Mouse (Mus musculus): ENCODE data around the gene Ak3. TPM values are rescaled to one million over a fixed set of nuclear protein-coding genes. Genes with fewer than 3 reads are reported as not detected.

Gene Ak3
- polyA plus RNA-seq, 1 experiment from 2014 or later: 80.8 TPM

- Histone ChIP-seq H3K9me3 (replicated peaks) (no peaks in the 10 kb centered on the region), H3K4me2 (peak overlapping the region; percentile 70), H3K4me3 (peak overlapping the region; percentile 83), H3K9ac (peak overlapping the region; percentile 85), H3K27me3 (replicated peaks) (no peaks in the 10 kb centered on the region), H3K4me1 (replicated peaks) (peaks cover 14% of the 10 kb centered on the region), H3K27ac (ENCODE audit: poor library complexity, severe bottlenecking) (peak overlapping the region; percentile 84; the same call in 1 of the 2 replicates), H3K36me3 (peaks cover 25% of the 10 kb centered on the region)
- ATAC-seq (ENCODE audit: insufficient number of reproducible peaks, low FRiP score): no peak
- WGBS: 71% methylated on average over 5 of the region's 5 CpGs
Measured at GRCm38 (mm10) chr19:28991391-28991790, 56.4 kb downstream of the Ak3 start.

- peaks cover 14% of the 10 kb centered on the region for H3K4me1 ChIP-seq (replicated peaks)
- H3K27ac ChIP-seq (ENCODE audit: poor library complexity, severe bottlenecking): peak overlapping the region; percentile 84
- H3K4me2 ChIP-seq: peak overlapping the region; percentile 70
- peak overlapping the region; percentile 85 for H3K9ac ChIP-seq
- H3K4me3 ChIP-seq: peak overlapping the region; percentile 83
- no peaks in the 10 kb centered on the region for H3K27me3 ChIP-seq (replicated peaks)
- peaks cover 23% of the 10 kb centered on the region for H3K36me3 ChIP-seq
- peak; percentile 43 for ATAC-seq (ENCODE audit: insufficient number of reproducible peaks, low FRiP score)
- under 1% methylated on average over 40 of the region's 41 CpGs for WGBS
- no peaks in the 10 kb centered on the region for H3K9me3 ChIP-seq (replicated peaks)
Measured at GRCm38 (mm10) chr19:28990590-28991221, 57.1 kb downstream of the Ak3 start.

GRCm38 (mm10) chr19:28990194-28990589 is 57.6 kb downstream of the Ak3 start, which contains the start of gene Cdc37l1:
TSS of gene Cdc37l1 (plus strand) at chr19:28990352.
- Histone ChIP-seq H3K4me1 (replicated peaks) (peaks cover 14% of the 10 kb centered on the region), H3K9ac (peak within 1 kb of the TSS; percentile 85), H3K9me3 (replicated peaks) (no peaks in the 10 kb centered on the region), H3K36me3 (peaks cover 17% of the 10 kb centered on the region), H3K27me3 (replicated peaks) (no peaks in the 10 kb centered on the region), H3K4me3 (peak within 1 kb of the TSS; percentile 83), H3K27ac (ENCODE audit: poor library complexity, severe bottlenecking) (peak within 1 kb of the TSS; percentile 84), H3K4me2 (peak within 1 kb of the TSS; percentile 70)
- ATAC-seq (ENCODE audit: insufficient number of reproducible peaks, low FRiP score): peak; percentile 98
- under 1% methylated on average over 37 of the region's 37 CpGs for WGBS

- 48% methylated on average over 8 of the region's 8 CpGs for WGBS
- H3K9ac ChIP-seq: peak overlapping the region; percentile 85
- peak overlapping the region; percentile 84 for H3K27ac ChIP-seq (ENCODE audit: poor library complexity, severe bottlenecking)
Measured at GRCm38 (mm10) chr19:28989515-28989914, 58.2 kb downstream of the Ak3 start.

GRCm38 (mm10) chr19:28982617-28983016 is 65.1 kb downstream of the Ak3 start:
- Histone ChIP-seq H3K4me3 (no peak overlapping the region), H3K4me1 (replicated peaks) (no peaks in the 10 kb centered on the region), H3K27me3 (replicated peaks) (no peaks in the 10 kb centered on the region), H3K27ac (ENCODE audit: poor library complexity, severe bottlenecking) (no peak overlapping the region), H3K9ac (no peak overlapping the region), H3K9me3 (replicated peaks) (no peaks in the 10 kb centered on the region), H3K36me3 (no peaks in the 10 kb centered on the region), H3K4me2 (no peak overlapping the region)
- 72% methylated on average over 7 of the region's 7 CpGs for WGBS
- no peak for ATAC-seq (ENCODE audit: insufficient number of reproducible peaks, low FRiP score)

More at GRCm38 (mm10) chr19:28989515-28989914, 58.2 kb downstream of the Ak3 start:
- Histone ChIP-seq H3K4me2 (peak overlapping the region; percentile 70), H3K9me3 (replicated peaks) (no peaks in the 10 kb centered on the region), H3K4me1 (replicated peaks) (peaks cover 14% of the 10 kb centered on the region), H3K27me3 (replicated peaks) (no peaks in the 10 kb centered on the region), H3K36me3 (peaks cover 11% of the 10 kb centered on the region), H3K4me3 (peak overlapping the region; percentile 83)
- ATAC-seq (ENCODE audit: insufficient number of reproducible peaks, low FRiP score): no peak

GRCm38 (mm10) chr19:28974862-28975611 is 72.7 kb downstream of the Ak3 start:
- H3K4me2 ChIP-seq: peak overlapping the region; percentile 85
- H3K27me3 ChIP-seq (replicated peaks): peaks cover 4% of the 10 kb centered on the region; the same call in 1 of the 2 replicates
- WGBS: 16% methylated on average over 35 of the region's 35 CpGs
- peak overlapping the region; percentile 47 for H3K4me3 ChIP-seq
- H3K4me1 ChIP-seq (replicated peaks): peaks cover 7% of the 10 kb centered on the region; the same call in 1 of the 2 replicates
- ATAC-seq (ENCODE audit: insufficient number of reproducible peaks, low FRiP score): no peak
- H3K27ac ChIP-seq (ENCODE audit: poor library complexity, severe bottlenecking): no peak overlapping the region
- no peaks in the 10 kb centered on the region for H3K9me3 ChIP-seq (replicated peaks)
- H3K36me3 ChIP-seq: no peaks in the 10 kb centered on the region
- peak overlapping the region; percentile 66 for H3K9ac ChIP-seq

Other genes starting within 250 kb of the Ak3 start
- 1.7 and 2.1 TPM in 2 replicates for gene Slc1a1, start 212.9 kb downstream of the Ak3 start, polyA plus RNA-seq (2016; fragmentation: Nextera tagmentation; extraction: Ambion mirVana)
- 8.9 and 9.3 TPM in 2 replicates for gene Plpp6, start 84.0 kb downstream of the Ak3 start, polyA plus RNA-seq (2016; fragmentation: Nextera tagmentation; extraction: Ambion mirVana)
- gene 4430402I18Rik, start 80.2 kb downstream of the Ak3 start, polyA plus RNA-seq (2016; fragmentation: Nextera tagmentation; extraction: Ambion mirVana): 6.0 and 6.6 TPM in 2 replicates
- 37.7 and 41.5 TPM in 2 replicates for gene Cdc37l1, start 57.6 kb downstream of the Ak3 start, polyA plus RNA-seq (2016; fragmentation: Nextera tagmentation; extraction: Ambion mirVana)
- 21.7 and 22.6 TPM in 2 replicates for gene Rcl1, start 53.4 kb upstream of the Ak3 start, polyA plus RNA-seq (2016; fragmentation: Nextera tagmentation; extraction: Ambion mirVana)
- gene Jak2, start 203.9 kb upstream of the Ak3 start, polyA plus RNA-seq (2016; fragmentation: Nextera tagmentation; extraction: Ambion mirVana): 11.0 TPM in 2 replicates

Measured in heart, embryonic 12.5 days (tissue).